Mouse (Mus musculus): ENCODE measurements around the gene Dusp22.

Dusp22 gene

GRCm38 (mm10) chr13:30752581-30753187, 92.9 kb downstream of the Dusp22 start:
- no peak for DNase-seq

- no peak for DNase-seq
Observed at GRCm38 (mm10) chr13:30753441-30753840, 93.6 kb downstream of the Dusp22 start.

GRCm38 (mm10) chr13:30754066-30754465, 94.3 kb downstream of the Dusp22 start:
- DNase-seq, result no peak

- no peak for DNase-seq
Observed at GRCm38 (mm10) chr13:30754825-30755476, 95.2 kb downstream of the Dusp22 start.

- no peak for DNase-seq
Observed at GRCm38 (mm10) chr13:30755577-30755976, 95.8 kb downstream of the Dusp22 start.

- no peak for DNase-seq
Observed at GRCm38 (mm10) chr13:30755998-30756639, 96.3 kb downstream of the Dusp22 start.

- DNase-seq, result no peak
Observed at GRCm38 (mm10) chr13:30757264-30757900, 97.6 kb downstream of the Dusp22 start.

GRCm38 (mm10) chr13:30758789-30759381, 99.1 kb downstream of the Dusp22 start:
- no peak for DNase-seq

GRCm38 (mm10) chr13:30760374-30761090, 100.7 kb downstream of the Dusp22 start:
- peak; percentile 64 for DNase-seq
